Mouse (Mus musculus) heart, embryonic 14.5 days (tissue): ENCODE measurements around the gene Cldn18. TPM values are rescaled to one million over a fixed set of nuclear protein-coding genes. Genes with fewer than 3 reads are reported as not detected.

Source experiments
- ATAC-seq: fragments of 200-750 bp; cut with Nextera tagmentation; 2 replicates; pipeline ENCODE4 v1.8.0; 2017; ENCODE audit warnings: low read depth, moderate TSS enrichment; ENCODE audit not compliant: insufficient number of reproducible peaks, insufficient read depth, low FRiP score
- H3K27ac ChIP-seq, 2 experiments: fragments of 200-500 bp in 1 of 2; fragments of 300-500 bp in 1 of 2; sonication (generic) in 1 of 2; replicated peaks in 1 of 2; 2 replicates each; pipeline ENCODE4 v1.5.1; 2012 to 2014; ENCODE audit warnings: low read depth in 2 of 2, low read length in 2 of 2, control low read depth in 1 of 2, mild to moderate bottlenecking in 1 of 2, mixed read lengths in 1 of 2; ENCODE audit not compliant: control insufficient read depth in 1 of 2, insufficient read depth in 1 of 2
- H3K27me3 ChIP-seq: fragments of 300-500 bp; sonication (generic); 2 replicates; pipeline ENCODE4 v1.6.1; 2014; ENCODE audit warnings: mild to moderate bottlenecking, low read length, control low read depth; ENCODE audit not compliant: control insufficient read depth, insufficient read depth
- H3K36me3 ChIP-seq: fragments of 300-500 bp; sonication (generic); 2 replicates; pipeline ENCODE4 v1.6.1; 2014; ENCODE audit warnings: mild to moderate bottlenecking, control low read depth, low read length, mixed read lengths; ENCODE audit not compliant: control insufficient read depth, insufficient read depth
- H3K4me1 ChIP-seq, 2 experiments: fragments of 200-500 bp in 1 of 2; fragments of 300-500 bp in 1 of 2; sonication (generic) in 1 of 2; 2 replicates each; pipeline ENCODE4 v1.6.1; 2012 to 2014; ENCODE audit warnings: low read length in 2 of 2, control low read depth in 1 of 2, mixed read lengths in 1 of 2; ENCODE audit not compliant: control insufficient read depth in 2 of 2, insufficient read depth in 2 of 2
- H3K4me2 ChIP-seq: fragments of 300-500 bp; sonication (generic); 2 replicates; pipeline ENCODE4 v1.6.1; 2014; ENCODE audit warnings: mild to moderate bottlenecking, low read length
- H3K4me3 ChIP-seq, 2 experiments: fragments of 200-500 bp in 1 of 2; fragments of 300-500 bp in 1 of 2; sonication (generic) in 1 of 2; 2 replicates each; pipeline ENCODE4 v1.5.1; 2012 to 2014; ENCODE audit warnings: low read length in 2 of 2, mild to moderate bottlenecking in 2 of 2, control low read depth in 1 of 2, low read depth in 1 of 2, moderate library complexity in 1 of 2; ENCODE audit not compliant: control insufficient read depth in 1 of 2, insufficient read depth in 1 of 2
- H3K9ac ChIP-seq: fragments of 300-500 bp; sonication (generic); 2 replicates; pipeline ENCODE4 v1.6.1; 2014; ENCODE audit warnings: mild to moderate bottlenecking, low read length
- H3K9me3 ChIP-seq: fragments of 300-500 bp; sonication (generic); 2 replicates; pipeline ENCODE4 v1.6.1; 2016; ENCODE audit warnings: low read length, control low read depth; ENCODE audit not compliant: control insufficient read depth
- WGBS: fragments of 180-500 bp; shearing (Covaris S2); extraction: QIAGEN DNeasy Blood & Tissue Kit; methylation state at CpG from one replicate; pipeline ENCODE4 v1.1.7; 2014; 5-methylcytosine and 5-hydroxymethylcytosine counted together
- polyA plus RNA-seq: library from polyadenylated mRNA; unstranded; fragments of >200 nt; fragmentation: Nextera tagmentation; extraction: Ambion mirVana; gene quantifications from 2 replicates; pipeline ENCODE4 v1.2.1, GENCODE M21; 2014

The Cldn18 gene
- polyA plus RNA-seq: 0.07 TPM in 1 of 2 replicates, not detected in the other

DNA sequence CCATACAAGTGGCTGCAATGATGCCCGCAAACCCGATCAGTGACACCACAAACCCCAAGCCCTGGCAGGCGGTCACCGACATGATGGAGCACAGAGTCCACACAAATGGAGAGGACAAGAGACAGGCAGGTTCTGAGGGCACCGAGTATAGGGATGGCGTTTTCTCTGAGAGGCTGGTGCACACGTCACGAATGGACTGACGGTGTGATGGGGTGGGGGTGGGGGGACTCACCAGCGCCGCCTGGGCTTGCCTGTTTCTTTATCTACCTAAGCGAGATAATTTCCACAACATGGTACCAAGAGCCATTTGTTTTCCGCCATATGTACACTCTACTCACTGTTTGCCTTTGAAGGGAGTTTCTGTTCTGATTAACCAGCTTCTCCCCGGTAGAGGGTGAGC, at the start of gene Cldn18:
TSS of gene Cldn18 (minus strand) at position 134 of the 400 bp plus-strand sequence.
- no peaks in the 10 kb centered on the region for H3K9me3 ChIP-seq
- WGBS: 75% methylated on average over 14 of the region's 14 CpGs
- H3K4me2 ChIP-seq: no peak within 1 kb of the TSS
- H3K9ac ChIP-seq: no peak within 1 kb of the TSS
- no peaks in the 10 kb centered on the region for H3K36me3 ChIP-seq
- no peak within 1 kb of the TSS for H3K27ac ChIP-seq
- no peak for ATAC-seq
- H3K4me3 ChIP-seq: no peak within 1 kb of the TSS
- no peaks in the 10 kb centered on the region for H3K27me3 ChIP-seq
- H3K4me1 ChIP-seq: no peaks in the 10 kb centered on the region

DNA sequence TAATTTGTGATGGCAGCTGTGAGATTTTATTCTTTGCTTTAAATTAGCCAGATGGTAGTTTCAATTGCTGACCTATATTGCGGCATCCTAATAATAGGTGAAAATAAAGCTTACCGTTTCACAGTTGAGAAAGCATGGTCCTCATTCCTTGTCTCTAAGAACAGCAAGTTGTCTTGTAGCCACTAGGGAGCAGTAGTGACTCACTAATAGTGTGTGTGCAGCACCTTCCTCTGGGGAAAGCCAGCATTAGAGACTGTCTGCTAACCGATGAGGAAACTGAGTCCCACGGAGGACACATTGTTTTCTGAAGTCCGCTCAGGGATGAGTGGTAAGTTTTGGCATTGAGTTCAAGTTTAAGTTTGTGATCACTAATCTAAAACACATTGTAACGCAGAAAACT, 46.5 kb upstream of the Cldn18 start:
- no peak overlapping the region for H3K4me2 ChIP-seq
- no peak for ATAC-seq
- no peaks in the 10 kb centered on the region for H3K9me3 ChIP-seq
- H3K27me3 ChIP-seq: no peaks in the 10 kb centered on the region
- no peak overlapping the region for H3K9ac ChIP-seq
- no peaks in the 10 kb centered on the region for H3K4me1 ChIP-seq
- H3K4me3 ChIP-seq: no peak overlapping the region
- H3K36me3 ChIP-seq: no peaks in the 10 kb centered on the region
- 65% methylated on average over 6 of the region's 6 CpGs for WGBS
- H3K27ac ChIP-seq: no peak overlapping the region

DNA sequence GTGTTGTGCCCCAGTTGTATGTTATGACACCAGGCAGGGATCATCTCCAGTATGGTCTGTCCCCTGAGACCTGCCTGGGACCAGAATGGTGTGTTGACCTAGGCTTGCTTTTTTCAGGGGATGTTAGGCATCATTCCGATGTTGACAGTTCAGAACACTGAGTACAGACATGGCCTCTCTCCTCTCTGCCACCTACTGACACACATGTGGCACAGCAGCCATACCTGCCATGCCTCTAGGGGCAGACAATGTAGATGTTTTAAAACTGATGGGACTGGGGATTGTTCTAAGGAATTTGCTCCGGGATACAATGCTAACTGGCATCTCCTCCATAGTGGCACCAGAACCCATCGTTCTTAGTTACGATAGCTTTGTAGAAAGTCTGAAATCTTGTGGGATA, 33.2 kb upstream of the Cldn18 start:
- H3K27me3 ChIP-seq: no peaks in the 10 kb centered on the region
- WGBS: 81% methylated on average over 4 of the region's 4 CpGs

GRCm38 (mm10) chr9:99748279-99748678, 31.2 kb upstream of the Cldn18 start:
- 87% methylated on average over 1 of the region's 1 CpGs for WGBS
- no peak overlapping the region for H3K9ac ChIP-seq

More for the DNA sequence above, 33.2 kb upstream of the Cldn18 start:
- H3K9ac ChIP-seq: no peak overlapping the region
- no peaks in the 10 kb centered on the region for H3K9me3 ChIP-seq
- no peak overlapping the region for H3K4me3 ChIP-seq
- no peaks in the 10 kb centered on the region for H3K4me1 ChIP-seq
- no peak overlapping the region for H3K27ac ChIP-seq
- no peak for ATAC-seq
- H3K4me2 ChIP-seq: no peak overlapping the region
- H3K36me3 ChIP-seq: no peaks in the 10 kb centered on the region

DNA sequence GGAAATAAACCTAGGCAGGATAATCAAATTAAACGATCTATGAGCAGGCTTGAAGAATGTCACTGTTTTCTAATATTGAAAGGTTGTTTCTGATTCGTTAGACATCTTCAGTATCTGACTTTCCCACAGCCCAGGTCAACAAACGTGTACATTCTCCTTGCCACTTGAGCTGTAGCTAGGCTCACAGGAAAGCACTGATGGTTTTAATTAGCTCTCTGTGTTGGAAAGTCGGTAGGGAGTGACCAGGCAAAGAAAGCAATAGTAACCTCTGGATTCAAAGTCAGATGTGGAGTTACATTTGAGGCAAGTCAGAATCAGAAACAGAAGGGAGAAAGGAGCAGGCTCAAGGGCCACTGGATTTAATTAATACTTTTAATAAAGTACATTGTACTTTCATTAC, 30.7 kb upstream of the Cldn18 start:
- no peak for ATAC-seq
- H3K9me3 ChIP-seq: no peaks in the 10 kb centered on the region
- H3K9ac ChIP-seq: no peak overlapping the region
- no peaks in the 10 kb centered on the region for H3K4me1 ChIP-seq
- H3K27me3 ChIP-seq: no peaks in the 10 kb centered on the region
- no peaks in the 10 kb centered on the region for H3K36me3 ChIP-seq
- H3K4me3 ChIP-seq: no peak overlapping the region
- H3K27ac ChIP-seq: no peak overlapping the region
- 52% methylated on average over 4 of the region's 4 CpGs for WGBS
- no peak overlapping the region for H3K4me2 ChIP-seq

More at GRCm38 (mm10) chr9:99748279-99748678, 31.2 kb upstream of the Cldn18 start:
- no peaks in the 10 kb centered on the region for H3K36me3 ChIP-seq
- H3K4me3 ChIP-seq: no peak overlapping the region
- no peaks in the 10 kb centered on the region for H3K4me1 ChIP-seq
- no peak overlapping the region for H3K27ac ChIP-seq
- H3K9me3 ChIP-seq: no peaks in the 10 kb centered on the region
- no peaks in the 10 kb centered on the region for H3K27me3 ChIP-seq
- ATAC-seq: no peak
- H3K4me2 ChIP-seq: no peak overlapping the region

DNA sequence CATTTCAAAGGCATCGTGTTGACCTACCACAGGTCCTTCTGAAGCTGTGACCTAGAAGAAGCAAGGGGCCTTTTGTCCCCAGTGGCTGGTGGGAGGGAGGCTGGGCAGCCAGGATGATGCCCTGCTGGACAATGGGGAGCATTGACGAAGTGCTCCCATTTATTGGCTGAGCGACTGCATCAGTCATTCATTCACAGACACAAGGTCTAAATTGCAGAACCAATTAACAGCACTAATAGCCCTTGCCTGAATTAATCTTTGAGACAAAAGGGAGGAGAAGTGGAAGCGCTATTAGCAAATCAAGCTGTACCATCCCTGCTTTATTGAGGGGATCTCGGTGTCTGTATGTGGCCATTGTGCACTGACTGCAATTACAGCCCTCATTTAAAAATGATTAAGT, 27.5 kb upstream of the Cldn18 start:
- WGBS: 85% methylated on average over 5 of the region's 5 CpGs
- no peak overlapping the region for H3K4me2 ChIP-seq
- no peak overlapping the region for H3K27ac ChIP-seq
- no peaks in the 10 kb centered on the region for H3K4me1 ChIP-seq
- no peaks in the 10 kb centered on the region for H3K27me3 ChIP-seq
- no peak for ATAC-seq
- H3K9me3 ChIP-seq: no peaks in the 10 kb centered on the region
- H3K36me3 ChIP-seq: no peaks in the 10 kb centered on the region
- H3K9ac ChIP-seq: no peak overlapping the region
- no peak overlapping the region for H3K4me3 ChIP-seq

DNA sequence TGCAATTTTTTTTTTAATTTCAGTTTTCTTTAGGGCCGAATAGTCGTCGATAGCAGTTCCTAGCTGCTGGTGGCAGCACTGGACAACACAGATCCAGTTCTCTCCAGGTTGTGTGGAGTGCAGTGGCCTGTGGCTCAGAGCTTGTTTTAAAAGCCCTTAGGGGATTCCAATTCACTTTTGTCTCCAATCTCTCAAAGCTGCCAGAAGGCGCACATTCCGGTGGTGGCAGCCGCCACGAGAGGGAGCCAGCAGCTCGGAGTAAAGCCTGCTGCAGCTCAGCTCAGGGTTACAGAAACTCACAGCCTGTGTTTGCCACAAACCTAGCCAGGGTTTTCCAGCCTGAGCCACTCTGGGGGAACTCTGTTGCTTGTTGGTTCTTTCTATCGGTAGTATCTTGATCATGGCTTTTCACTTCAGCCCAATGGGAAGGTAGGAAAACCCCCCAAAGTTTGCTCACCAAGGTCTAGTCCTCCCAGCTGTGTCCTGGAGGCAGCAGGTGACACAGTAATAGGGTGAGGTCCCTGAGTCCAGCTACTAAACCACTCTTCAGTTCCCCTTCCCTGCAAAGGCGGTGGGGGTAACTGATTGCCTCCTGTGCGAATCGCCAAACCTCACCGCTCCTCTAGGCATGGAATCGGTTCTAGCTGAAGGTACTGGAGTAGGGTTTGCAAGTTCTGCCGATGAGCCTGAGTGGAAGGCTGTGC, 13.0 kb upstream of the Cldn18 start:
- no peak overlapping the region for H3K9ac ChIP-seq
- no peak overlapping the region for H3K4me3 ChIP-seq
- no peak for ATAC-seq
- no peaks in the 10 kb centered on the region for H3K27me3 ChIP-seq
- no peak overlapping the region for H3K27ac ChIP-seq
- WGBS: 40% methylated on average over 15 of the region's 15 CpGs
- H3K4me2 ChIP-seq: no peak overlapping the region
- no peaks in the 10 kb centered on the region for H3K36me3 ChIP-seq
- H3K4me1 ChIP-seq: peaks cover 3 to 4% of the 10 kb centered on the region in 2 experiments; a peak in 3 of 4 replicates
- H3K9me3 ChIP-seq: peaks cover 1% of the 10 kb centered on the region; the same call in 1 of the 2 replicates

DNA sequence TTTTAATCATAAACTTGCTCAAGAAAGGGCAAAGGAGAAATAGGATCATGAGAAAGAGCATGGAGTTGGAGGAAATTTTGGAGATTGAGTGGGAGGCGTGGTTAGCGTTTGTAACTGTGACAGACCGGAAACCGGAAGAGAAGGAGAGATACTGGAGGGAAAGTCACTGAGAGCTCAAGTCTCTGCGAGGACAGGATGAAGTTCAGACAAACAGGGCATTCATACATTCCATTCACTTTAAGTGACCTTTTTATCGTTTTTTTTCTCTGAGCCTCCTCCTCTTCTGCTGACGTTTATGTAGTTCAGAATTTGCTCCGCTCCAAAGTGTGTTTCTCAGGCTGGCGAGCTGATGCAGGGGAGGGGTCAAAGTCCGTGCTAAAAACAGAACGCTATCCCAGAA, 10.8 kb upstream of the Cldn18 start:
- ATAC-seq: no peak
- H3K27ac ChIP-seq: no peak overlapping the region
- peaks cover 3 to 4% of the 10 kb centered on the region in 2 experiments; a peak in 3 of 4 replicates for H3K4me1 ChIP-seq

More for the DNA sequence above, 10.8 kb upstream of the Cldn18 start:
- Histone ChIP-seq H3K9me3 (no peaks in the 10 kb centered on the region), H3K36me3 (no peaks in the 10 kb centered on the region), H3K9ac (no peak overlapping the region), H3K4me3 (0 out of 4 replicates have a peak overlapping the region, but pooled peaks of 1 of the 2 experiments have one; percentile 7), H3K27me3 (no peaks in the 10 kb centered on the region), H3K4me2 (peak overlapping the region; percentile 43)
- WGBS: 26% methylated on average over 11 of the region's 11 CpGs
